Mouse (Mus musculus): ENCODE measurements at regions not wholly inside any gene's neighbourhood (a gene's known extent, or its start where the extent isn't known, plus 50 kb on each side); places are given as distances from the start of the nearest gene placed in this dataset.

DNA sequence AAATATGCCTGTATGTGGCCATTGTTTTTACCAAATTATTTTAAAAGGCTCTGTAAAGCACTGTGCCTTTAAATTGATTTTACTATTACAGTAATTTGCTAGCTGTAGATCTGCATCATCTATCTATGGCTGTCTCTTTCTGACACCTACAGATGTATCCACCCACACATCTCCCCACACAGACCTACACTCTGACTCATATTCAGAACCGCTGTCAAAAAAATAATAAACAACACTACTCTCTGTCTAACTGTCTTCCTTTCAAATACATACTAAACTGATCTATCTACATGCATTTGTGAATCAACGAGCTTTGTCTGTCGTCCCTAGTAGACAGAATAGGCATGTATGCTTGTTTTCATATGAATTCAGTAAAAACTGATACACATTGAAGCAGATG, 130.6 kb upstream of the Gls start:
- no peak overlapping the region for H3K4me2 ChIP-seq (ENCODE audit: low read depth, low read length)
- no peaks in the 10 kb centered on the region for H3K36me3 ChIP-seq (ENCODE audit: control insufficient read depth, insufficient read depth)
- WGBS (ENCODE audit: insufficient replicate concordance): 64% methylated on average over 3 of the region's 3 CpGs
- H3K4me1 ChIP-seq (ENCODE audit: control insufficient read depth, low read depth, low read length): no peaks in the 10 kb centered on the region
- H3K27me3 ChIP-seq (ENCODE audit: control insufficient read depth, insufficient read depth, low read depth, low read length): no peaks in the 10 kb centered on the region
- no peaks in the 10 kb centered on the region for H3K9me3 ChIP-seq (replicated peaks; ENCODE audit: control insufficient read depth, low read length)
- no peak overlapping the region for H3K4me3 ChIP-seq (ENCODE audit: low read depth, low read length)
- H3K27ac ChIP-seq (ENCODE audit: low read length): no peak overlapping the region
- H3K9ac ChIP-seq (ENCODE audit: low read depth, low read length): no peak overlapping the region
- no peak for ATAC-seq (ENCODE audit: low read depth)

GRCm38 (mm10) chr1:52362976-52363375, 129.9 kb upstream of the Gls start:
- Histone ChIP-seq H3K27ac (ENCODE audit: low read length) (no peak overlapping the region), H3K4me2 (ENCODE audit: low read depth, low read length) (no peak overlapping the region), H3K27me3 (ENCODE audit: control insufficient read depth, insufficient read depth, low read depth, low read length) (no peaks in the 10 kb centered on the region), H3K4me1 (ENCODE audit: control insufficient read depth, low read depth, low read length) (no peaks in the 10 kb centered on the region), H3K9me3 (replicated peaks; ENCODE audit: control insufficient read depth, low read length) (no peaks in the 10 kb centered on the region), H3K9ac (ENCODE audit: low read depth, low read length) (no peak overlapping the region), H3K36me3 (ENCODE audit: control insufficient read depth, insufficient read depth) (no peaks in the 10 kb centered on the region), H3K4me3 (ENCODE audit: low read depth, low read length) (no peak overlapping the region)
- ATAC-seq (ENCODE audit: low read depth): no peak

DNA sequence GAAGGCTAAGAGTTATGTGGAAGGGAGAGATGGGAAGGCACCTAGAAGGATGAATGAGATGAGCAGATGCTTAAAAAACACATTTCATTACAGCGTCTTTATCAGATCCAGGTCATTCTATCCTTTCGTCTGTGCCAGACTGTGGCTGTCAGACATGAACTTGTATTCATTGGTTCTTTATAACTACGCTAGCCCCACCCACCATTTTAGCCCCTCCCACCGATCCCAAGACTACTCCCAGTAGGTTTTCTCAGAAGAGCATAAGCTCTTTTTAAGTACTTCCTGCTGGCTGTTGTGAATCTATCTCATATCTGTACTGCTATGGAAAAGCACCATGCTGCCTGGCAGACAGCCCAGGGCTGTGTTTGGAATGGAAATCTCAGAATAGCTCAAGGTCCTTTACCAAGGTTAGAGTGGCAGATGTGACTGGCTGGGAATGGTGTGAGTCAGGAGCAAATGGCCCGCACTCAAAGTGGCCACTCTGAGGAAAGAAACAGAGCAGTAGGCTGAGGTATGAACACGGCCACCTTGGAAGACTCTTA, 121.1 kb upstream of the Gls start:
- no peak for ATAC-seq (ENCODE audit: low read depth)
- H3K4me2 ChIP-seq (ENCODE audit: low read depth, low read length): no peak overlapping the region
- WGBS (ENCODE audit: insufficient replicate concordance): 65% methylated on average over 6 of the region's 6 CpGs

GRCm38 (mm10) chr1:52342127-52342526, 109.1 kb upstream of the Gls start:
- 11% methylated on average over 2 of the region's 2 CpGs for WGBS (ENCODE audit: insufficient replicate concordance)
- Histone ChIP-seq H3K4me2 (ENCODE audit: low read depth, low read length) (no peak overlapping the region), H3K27me3 (ENCODE audit: control insufficient read depth, insufficient read depth, low read depth, low read length) (no peaks in the 10 kb centered on the region), H3K9ac (ENCODE audit: low read depth, low read length) (no peak overlapping the region), H3K4me3 (ENCODE audit: low read depth, low read length) (no peak overlapping the region), H3K36me3 (ENCODE audit: control insufficient read depth, insufficient read depth) (no peaks in the 10 kb centered on the region), H3K27ac (ENCODE audit: low read length) (no peak overlapping the region), H3K9me3 (replicated peaks; ENCODE audit: control insufficient read depth, low read length) (no peaks in the 10 kb centered on the region), H3K4me1 (ENCODE audit: control insufficient read depth, low read depth, low read length) (no peaks in the 10 kb centered on the region)
- ATAC-seq (ENCODE audit: low read depth): no peak

More for the DNA sequence above, 121.1 kb upstream of the Gls start:
- no peaks in the 10 kb centered on the region for H3K36me3 ChIP-seq (ENCODE audit: control insufficient read depth, insufficient read depth)
- no peak overlapping the region for H3K27ac ChIP-seq (ENCODE audit: low read length)
- no peaks in the 10 kb centered on the region for H3K27me3 ChIP-seq (ENCODE audit: control insufficient read depth, insufficient read depth, low read depth, low read length)
- no peak overlapping the region for H3K4me3 ChIP-seq (ENCODE audit: low read depth, low read length)
- no peaks in the 10 kb centered on the region for H3K4me1 ChIP-seq (ENCODE audit: control insufficient read depth, low read depth, low read length)
- H3K9me3 ChIP-seq (replicated peaks; ENCODE audit: control insufficient read depth, low read length): no peaks in the 10 kb centered on the region
- no peak overlapping the region for H3K9ac ChIP-seq (ENCODE audit: low read depth, low read length)

DNA sequence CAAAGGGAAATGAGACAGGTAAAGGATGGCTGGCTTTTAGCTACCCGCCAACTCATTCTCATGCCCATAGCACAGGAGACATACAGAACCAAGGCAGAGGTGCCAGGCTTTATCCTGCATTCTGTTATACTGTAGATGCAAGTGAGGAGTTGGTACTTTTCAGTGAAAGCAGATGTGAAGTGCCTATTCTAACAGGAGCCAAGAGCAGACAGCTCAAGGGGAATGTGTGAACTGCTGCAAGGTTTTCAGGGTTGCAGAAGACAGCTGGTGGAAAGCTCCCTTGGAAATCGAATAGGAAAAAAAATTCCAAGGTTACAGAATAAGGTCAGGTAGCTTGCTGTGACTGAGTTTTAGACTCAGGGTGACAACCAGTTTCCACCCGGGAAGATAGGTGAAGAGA, 105.7 kb upstream of the Gls start:
- H3K27ac ChIP-seq (ENCODE audit: low read length): no peak overlapping the region

GRCm38 (mm10) chr1:52338243-52338642, 105.2 kb upstream of the Gls start:
- H3K4me3 ChIP-seq (ENCODE audit: low read depth, low read length): no peak overlapping the region
- H3K9ac ChIP-seq (ENCODE audit: low read depth, low read length): no peak overlapping the region
- no peaks in the 10 kb centered on the region for H3K4me1 ChIP-seq (ENCODE audit: control insufficient read depth, low read depth, low read length)
- no peak for ATAC-seq (ENCODE audit: low read depth)
- H3K36me3 ChIP-seq (ENCODE audit: control insufficient read depth, insufficient read depth): no peaks in the 10 kb centered on the region
- 68% methylated on average over 6 of the region's 6 CpGs for WGBS (ENCODE audit: insufficient replicate concordance)
- H3K9me3 ChIP-seq (replicated peaks; ENCODE audit: control insufficient read depth, low read length): no peaks in the 10 kb centered on the region
- H3K27ac ChIP-seq (ENCODE audit: low read length): no peak overlapping the region
- no peaks in the 10 kb centered on the region for H3K27me3 ChIP-seq (ENCODE audit: control insufficient read depth, insufficient read depth, low read depth, low read length)
- H3K4me2 ChIP-seq (ENCODE audit: low read depth, low read length): no peak overlapping the region

More for the DNA sequence above, 105.7 kb upstream of the Gls start:
- ATAC-seq (ENCODE audit: low read depth): no peak
- no peaks in the 10 kb centered on the region for H3K27me3 ChIP-seq (ENCODE audit: control insufficient read depth, insufficient read depth, low read depth, low read length)
- H3K9ac ChIP-seq (ENCODE audit: low read depth, low read length): no peak overlapping the region
- no peaks in the 10 kb centered on the region for H3K9me3 ChIP-seq (replicated peaks; ENCODE audit: control insufficient read depth, low read length)
- no peaks in the 10 kb centered on the region for H3K4me1 ChIP-seq (ENCODE audit: control insufficient read depth, low read depth, low read length)
- WGBS (ENCODE audit: insufficient replicate concordance): 41% methylated on average over 3 of the region's 3 CpGs
- no peak overlapping the region for H3K4me2 ChIP-seq (ENCODE audit: low read depth, low read length)
- H3K36me3 ChIP-seq (ENCODE audit: control insufficient read depth, insufficient read depth): no peaks in the 10 kb centered on the region
- no peak overlapping the region for H3K4me3 ChIP-seq (ENCODE audit: low read depth, low read length)

DNA sequence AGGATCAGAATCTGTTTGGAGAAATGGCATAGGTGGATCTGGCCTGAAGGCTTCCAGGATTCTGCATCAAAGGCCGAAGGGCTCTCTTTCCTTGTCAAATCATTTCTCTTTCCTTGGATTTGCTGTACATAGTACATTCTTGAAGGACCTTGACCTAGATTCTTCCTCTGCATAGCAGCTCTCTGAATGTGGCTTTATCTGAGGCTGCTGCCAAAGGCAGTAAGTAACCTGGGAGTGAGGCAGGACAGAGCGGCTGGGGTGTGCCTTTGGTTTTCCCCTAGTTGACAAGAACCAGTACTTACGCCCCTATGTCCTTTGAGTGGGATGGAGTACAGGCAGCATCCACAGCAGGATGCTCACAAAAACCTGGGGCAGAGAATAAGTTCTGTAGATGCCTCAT, 103.7 kb upstream of the Gls start:
- Histone ChIP-seq H3K36me3 (ENCODE audit: control insufficient read depth, insufficient read depth) (no peaks in the 10 kb centered on the region), H3K27ac (ENCODE audit: low read length) (no peak overlapping the region), H3K9me3 (replicated peaks; ENCODE audit: control insufficient read depth, low read length) (no peaks in the 10 kb centered on the region), H3K4me2 (ENCODE audit: low read depth, low read length) (no peak overlapping the region), H3K27me3 (ENCODE audit: control insufficient read depth, insufficient read depth, low read depth, low read length) (no peaks in the 10 kb centered on the region), H3K4me1 (ENCODE audit: control insufficient read depth, low read depth, low read length) (no peaks in the 10 kb centered on the region), H3K4me3 (ENCODE audit: low read depth, low read length) (no peak overlapping the region), H3K9ac (ENCODE audit: low read depth, low read length) (no peak overlapping the region)
- ATAC-seq (ENCODE audit: low read depth): no peak
- 69% methylated on average over 3 of the region's 3 CpGs for WGBS (ENCODE audit: insufficient replicate concordance)

DNA sequence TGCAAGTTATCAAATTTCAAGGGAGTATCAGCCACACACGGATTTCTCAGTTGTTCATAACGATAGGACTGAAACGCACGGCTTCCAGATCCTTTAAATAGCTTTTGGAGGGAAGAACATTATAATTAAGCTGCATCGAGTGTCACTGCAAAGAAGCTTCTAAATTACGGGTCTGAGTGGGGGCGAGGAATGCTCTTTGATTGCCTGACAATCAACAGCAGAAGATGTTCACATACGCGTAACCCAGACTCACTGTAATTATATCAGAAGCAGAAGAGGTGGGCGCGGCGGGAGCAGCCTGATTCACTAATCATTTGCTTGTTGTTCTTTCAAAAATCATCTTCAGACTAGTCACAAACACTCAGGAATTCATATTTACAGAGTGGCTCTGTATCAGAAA, 99.0 kb upstream of the Gls start:
- H3K4me3 ChIP-seq (ENCODE audit: low read depth, low read length): no peak overlapping the region
- H3K4me1 ChIP-seq (ENCODE audit: control insufficient read depth, low read depth, low read length): no peaks in the 10 kb centered on the region
- no peaks in the 10 kb centered on the region for H3K36me3 ChIP-seq (ENCODE audit: control insufficient read depth, insufficient read depth)
- no peak for ATAC-seq (ENCODE audit: low read depth)
- H3K4me2 ChIP-seq (ENCODE audit: low read depth, low read length): no peak overlapping the region
- no peak overlapping the region for H3K9ac ChIP-seq (ENCODE audit: low read depth, low read length)
- H3K27me3 ChIP-seq (ENCODE audit: control insufficient read depth, insufficient read depth, low read depth, low read length): no peaks in the 10 kb centered on the region
- 74% methylated on average over 12 of the region's 12 CpGs for WGBS (ENCODE audit: insufficient replicate concordance)
- no peak overlapping the region for H3K27ac ChIP-seq (ENCODE audit: low read length)
- no peaks in the 10 kb centered on the region for H3K9me3 ChIP-seq (replicated peaks; ENCODE audit: control insufficient read depth, low read length)

GRCm38 (mm10) chr1:52331442-52331841, 98.4 kb upstream of the Gls start:
- no peaks in the 10 kb centered on the region for H3K9me3 ChIP-seq (replicated peaks; ENCODE audit: control insufficient read depth, low read length)
- ATAC-seq (ENCODE audit: low read depth): no peak
- H3K4me1 ChIP-seq (ENCODE audit: control insufficient read depth, low read depth, low read length): no peaks in the 10 kb centered on the region
- no peak overlapping the region for H3K27ac ChIP-seq (ENCODE audit: low read length)
- H3K4me3 ChIP-seq (ENCODE audit: low read depth, low read length): no peak overlapping the region
- no peaks in the 10 kb centered on the region for H3K27me3 ChIP-seq (ENCODE audit: control insufficient read depth, insufficient read depth, low read depth, low read length)
- H3K36me3 ChIP-seq (ENCODE audit: control insufficient read depth, insufficient read depth): no peaks in the 10 kb centered on the region
- WGBS (ENCODE audit: insufficient replicate concordance): 24% methylated on average over 4 of the region's 4 CpGs
- no peak overlapping the region for H3K4me2 ChIP-seq (ENCODE audit: low read depth, low read length)
- H3K9ac ChIP-seq (ENCODE audit: low read depth, low read length): no peak overlapping the region

DNA sequence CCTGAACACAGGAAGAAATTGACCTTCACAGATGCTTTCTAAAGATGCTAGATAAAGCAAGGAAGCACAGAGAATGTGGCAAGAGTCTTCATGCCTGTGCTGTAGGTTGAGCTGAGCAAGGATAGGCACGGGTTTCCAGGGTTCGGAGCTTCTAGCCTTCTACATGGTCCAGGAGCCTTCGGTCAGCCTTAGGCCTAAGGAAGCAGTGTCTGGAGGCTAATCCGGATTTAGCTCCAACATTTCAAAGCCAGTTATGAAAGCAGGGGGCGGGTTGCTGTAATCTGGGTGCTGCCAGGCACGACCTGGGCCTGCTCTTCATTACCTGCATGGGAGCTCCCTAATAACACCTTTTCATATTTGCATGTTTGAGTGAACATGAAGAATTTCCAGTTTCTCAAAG, 97.5 kb upstream of the Gls start:
- Histone ChIP-seq H3K27me3 (ENCODE audit: control insufficient read depth, insufficient read depth, low read depth, low read length) (no peaks in the 10 kb centered on the region), H3K4me1 (ENCODE audit: control insufficient read depth, low read depth, low read length) (no peaks in the 10 kb centered on the region), H3K9ac (ENCODE audit: low read depth, low read length) (no peak overlapping the region), H3K9me3 (replicated peaks; ENCODE audit: control insufficient read depth, low read length) (no peaks in the 10 kb centered on the region), H3K4me2 (ENCODE audit: low read depth, low read length) (no peak overlapping the region), H3K36me3 (ENCODE audit: control insufficient read depth, insufficient read depth) (no peaks in the 10 kb centered on the region), H3K27ac (ENCODE audit: low read length) (no peak overlapping the region), H3K4me3 (ENCODE audit: low read depth, low read length) (no peak overlapping the region)
- no peak for ATAC-seq (ENCODE audit: low read depth)
- WGBS (ENCODE audit: insufficient replicate concordance): 52% methylated on average over 6 of the region's 6 CpGs

Data from liver, embryonic 16.5 days (tissue).